Mouse (Mus musculus): ENCODE results near the gene Scn3b.

DNA sequence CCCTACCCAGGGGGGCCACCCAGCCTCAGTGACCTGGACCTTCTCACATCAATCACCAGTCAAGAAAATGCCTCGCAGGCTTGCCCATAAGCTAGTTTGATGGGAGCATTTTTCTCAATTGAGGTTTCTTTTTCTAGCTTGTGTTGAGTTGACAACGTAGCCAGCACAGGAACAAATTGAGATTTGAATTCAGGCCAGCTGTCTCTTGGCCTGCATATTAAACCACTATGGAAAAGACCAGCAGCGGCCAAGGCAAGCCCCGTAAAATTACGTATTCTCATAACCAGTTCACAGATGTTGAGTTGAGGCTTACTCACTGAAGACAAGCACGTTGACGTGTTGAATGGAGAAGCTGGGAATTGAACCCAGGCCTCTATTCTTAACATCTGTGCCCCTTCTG lies 14.0 kb downstream of the Scn3b start:
- no peak for TF ChIP-seq CTCF (IDR thresholded peaks at IDR 0.05; ENCODE audit: borderline replicate concordance, insufficient read depth, low read length)
- no peak for TF ChIP-seq POLR2A (IDR thresholded peaks at IDR 0.05; ENCODE audit: low read depth, low read length)

Measured in embryonic fibroblast, embryonic 13.5 days (primary cell).